Mouse (Mus musculus): ENCODE results near the gene Enho.

DNA sequence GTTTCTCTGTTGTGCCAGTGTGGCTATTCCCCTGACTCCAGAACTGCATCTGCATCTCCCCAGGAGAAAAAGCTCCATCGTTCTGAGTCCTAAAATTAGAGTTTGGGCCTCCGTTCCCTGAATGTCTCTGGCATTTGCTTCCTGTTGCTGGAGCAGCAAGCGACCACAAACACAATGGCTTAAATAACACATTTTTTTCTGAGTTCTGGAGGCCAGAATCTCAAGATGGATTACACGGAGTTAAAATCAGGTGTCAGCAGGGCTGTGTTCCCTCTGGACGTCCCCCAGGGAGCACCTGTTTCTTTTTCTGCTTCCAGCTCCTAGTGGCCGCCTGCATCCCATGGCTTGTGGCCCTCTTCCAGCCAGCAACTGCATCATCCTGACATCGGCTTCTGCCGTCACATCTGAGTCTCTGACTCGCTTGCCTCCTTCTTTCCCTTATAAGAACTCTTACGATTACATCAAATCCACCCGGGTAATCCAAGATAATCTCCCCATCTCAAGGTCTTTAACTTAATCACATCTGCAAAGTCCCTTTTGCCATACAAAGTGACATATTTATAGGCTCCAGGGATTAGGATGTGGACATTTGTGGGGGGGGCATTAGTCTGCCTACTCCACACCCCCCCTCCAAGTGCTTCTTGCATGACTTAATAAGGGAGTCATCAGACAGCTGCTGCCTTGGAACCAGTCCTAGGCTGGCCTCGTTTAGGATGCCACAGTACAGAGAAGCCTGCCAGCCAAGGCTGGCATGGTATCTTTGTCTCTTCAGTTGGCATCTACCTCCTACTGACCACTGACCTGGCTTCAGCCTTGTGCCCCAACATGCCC is 21.0 kb downstream of the Enho start:
- TF ChIP-seq CTCF (IDR thresholded peaks at IDR 0.05) = no peak
- TF ChIP-seq EP300 (IDR thresholded peaks at IDR 0.05) = no peak

All from lung, postnatal 0 days (tissue).